Mouse (Mus musculus): ENCODE measurements around the gene Gm20896.
"Not testable (repeated sequence)": the region's sequence is repeated elsewhere in the genome, so short reads cannot be mapped to it uniquely, and the experiment has no call there.

The Gm20896 gene

GRCm38 (mm10) chrY:35921426-35921825, at the start of gene Gm20896:
TSS of gene Gm20896 (minus strand) at chrY:35921526.
- not testable (repeated sequence) for DNase-seq

All from thymus, postnatal 25 days (tissue).